Comparison of ENCODE assay signal across 8 mouse cellular contexts in the genomic region with DNA sequence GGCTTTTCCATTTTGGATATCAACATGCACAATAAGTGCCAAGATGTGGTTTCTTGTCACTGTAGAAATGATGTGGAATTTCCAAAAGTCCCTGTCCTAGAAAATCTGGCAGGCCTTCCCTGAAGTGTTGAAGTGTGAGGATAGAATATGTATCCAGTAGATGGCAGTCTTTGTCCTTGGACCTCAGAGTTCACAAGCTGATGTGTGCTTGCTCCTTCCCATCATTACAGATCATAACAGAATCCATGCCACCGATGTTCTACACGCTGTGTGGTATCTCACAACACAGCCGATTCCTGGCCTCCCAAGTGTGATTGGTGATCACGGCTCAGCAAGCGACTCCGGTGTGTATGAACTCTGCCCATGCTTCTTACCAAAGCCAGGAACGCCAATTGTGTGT. TPM values are rescaled to one million over a fixed set of nuclear protein-coding genes. Genes with fewer than 3 reads are reported as not detected.
DNase-seq lines count a peak whose midpoint lies in the region; ATAC-seq and TF ChIP-seq lines count a peak whose summit lies in the region.

No protein-coding gene starts in this region.

- H3K4me1 ChIP-seq in kidney, adult 2 months (ENCODE audit: control insufficient read depth, insufficient read depth, low read length), result no peaks in the 10 kb centered on the region
- H3K4me1 ChIP-seq in kidney, embryonic 15.5 days, result peaks cover 7% of the 10 kb centered on the region
- no peaks in the 10 kb centered on the region for H3K4me1 ChIP-seq in ES-E14 (ENCODE audit: control insufficient read depth in 2 of 2, insufficient read depth in 2 of 2, low read length in 2 of 2, poor library complexity in 1 of 2)
- H3K4me1 ChIP-seq in stomach, embryonic 14.5 days (ENCODE audit: control insufficient read depth, insufficient read depth, low read length), result peaks cover 6% of the 10 kb centered on the region; the same call in 1 of the 2 replicates

- H3K4me2 ChIP-seq in kidney, embryonic 15.5 days, result no peak overlapping the region
- no peak overlapping the region for H3K4me2 ChIP-seq in stomach, embryonic 14.5 days (replicated peaks; ENCODE audit: low read depth, low read length)

- no peak; the same call in 1 of the 2 replicates for ATAC-seq in kidney, embryonic 15.5 days (replicated peaks; ENCODE audit: low FRiP score)
- 0 out of 2 replicates have a peak, but pooled peaks have one; percentile 46 for ATAC-seq in stomach, embryonic 14.5 days (ENCODE audit: insufficient number of reproducible peaks, insufficient read depth, low FRiP score, low read depth)

- in situ Hi-C loops in ES-E14 (cut with MboI; ENCODE audit: low sequenced_read_pairs in 2 of 2, unreplicated experiment in 2 of 2), result loop anchor here in 1 of 2 experiments (10.0 kb wide), 1 partner anchor 558 kb away; no protein-coding TSS in a partner anchor

- WGBS in kidney, adult 2 months, result 79% methylated on average over 7 of the region's 7 CpGs
- WGBS in kidney, embryonic 15.5 days, result 73% methylated on average over 7 of the region's 7 CpGs
- WGBS in stomach, embryonic 14.5 days, result 76% methylated on average over 7 of the region's 7 CpGs

- no peak overlapping the region for H3K4me3 ChIP-seq in kidney, adult 2 months (ENCODE audit: insufficient read depth, low read depth, low read length)
- H3K4me3 ChIP-seq in kidney, embryonic 15.5 days (replicated peaks), result no peak overlapping the region
- no peak overlapping the region for H3K4me3 ChIP-seq in ES-E14 (ENCODE audit: insufficient read depth in 1 of 2, low read depth in 1 of 2, low read length in 2 of 2, poor library complexity in 1 of 2, severe bottlenecking in 1 of 2)
- H3K4me3 ChIP-seq in stomach, embryonic 14.5 days (ENCODE audit: low read depth, low read length), result no peak overlapping the region

- peak; percentile 44 for DNase-seq in kidney, adult 2 months
- no peak for DNase-seq in ES-E14 (ENCODE audit: low read depth, low spot score)
- DNase-seq in embryo, embryonic 11 days, result peak; percentile 63
- peak; percentile 24 to 76 for DNase-seq in layer of hippocampus, postnatal 14 days (ENCODE audit: low spot score in 2 of 2)
- DNase-seq in spleen, postnatal 36 days (ENCODE audit: low spot score in 2 of 2), result no peak
- DNase-seq in ovary, postnatal 10 days (ENCODE audit: low spot score), result no peak

- TF ChIP-seq POLR2A in kidney, adult 2 months (IDR thresholded peaks at IDR 0.05; ENCODE audit: low read depth, low read length), result no peak

- H3K36me3 ChIP-seq in kidney, adult 2 months (ENCODE audit: control insufficient read depth, insufficient read depth, low read length), result no peaks in the 10 kb centered on the region
- peaks cover 14% of the 10 kb centered on the region for H3K36me3 ChIP-seq in kidney, embryonic 15.5 days
- no peaks in the 10 kb centered on the region for H3K36me3 ChIP-seq in ES-E14 (ENCODE audit: control insufficient read depth, insufficient read depth, low read length, poor library complexity, severe bottlenecking)
- H3K36me3 ChIP-seq in stomach, embryonic 14.5 days (ENCODE audit: control insufficient read depth, insufficient read depth, low read length), result 0 out of 2 replicates have a peak, but pooled peaks cover 2% of the 10 kb centered on the region

- no peak overlapping the region for H3K27ac ChIP-seq in kidney, adult 2 months (ENCODE audit: insufficient read depth, low read depth, low read length)
- no peak overlapping the region for H3K27ac ChIP-seq in kidney, embryonic 15.5 days
- no peak overlapping the region for H3K27ac ChIP-seq in ES-E14 (ENCODE audit: insufficient read depth, low read depth, low read length, poor library complexity, severe bottlenecking)
- H3K27ac ChIP-seq in stomach, embryonic 14.5 days (ENCODE audit: low read length), result no peak overlapping the region

- peak; percentile 32 for TF ChIP-seq CTCF in kidney, adult 2 months (conservative IDR thresholded peaks at IDR 0.05; ENCODE audit: insufficient read depth, insufficient read length, low read depth, low read length)

- no peak overlapping the region for H3K9ac ChIP-seq in kidney, embryonic 15.5 days
- no peak overlapping the region for H3K9ac ChIP-seq in ES-E14 (ENCODE audit: insufficient read depth, low read depth, low read length, poor library complexity, severe bottlenecking)
- no peak overlapping the region for H3K9ac ChIP-seq in stomach, embryonic 14.5 days (replicated peaks; ENCODE audit: low read depth, low read length)

- no peaks in the 10 kb centered on the region for H3K9me3 ChIP-seq in kidney, embryonic 15.5 days (replicated peaks)
- H3K9me3 ChIP-seq in ES-E14 (ENCODE audit: control insufficient read depth, insufficient read depth, low read depth, low read length), result no peaks in the 10 kb centered on the region
- no peaks in the 10 kb centered on the region for H3K9me3 ChIP-seq in stomach, embryonic 14.5 days (ENCODE audit: control insufficient read depth, low read depth, low read length)

- H3K27me3 ChIP-seq in kidney, adult 2 months (replicated peaks; ENCODE audit: control insufficient read depth, insufficient read depth, low read length), result no peaks in the 10 kb centered on the region
- no peaks in the 10 kb centered on the region for H3K27me3 ChIP-seq in kidney, embryonic 15.5 days
- no peaks in the 10 kb centered on the region for H3K27me3 ChIP-seq in stomach, embryonic 14.5 days (ENCODE audit: control insufficient read depth, insufficient read depth, low read length)

TF ChIP-seq in ES-E14, 5 proteins besides CTCF, POLR2A, EP300 and RAD21:
- TF ChIP-seq ZC3H11A (IDR thresholded peaks at IDR 0.05; ENCODE audit: borderline replicate concordance, low read depth, low read length) (0 out of 2 replicates have a peak, but pooled peaks have one; percentile 12), CHD2 (IDR thresholded peaks at IDR 0.05; ENCODE audit: low read depth, low read length) (no peak)
TF ChIP-seq in ES-E14: peak in this region for 1.

RNA-seq across cellular contexts. Expression of a gene that starts 36.9 kb away (rescaled TPM):
- 0.08 TPM in 1 of 2 replicates, not detected in the other for polyA plus RNA-seq in kidney, adult 2 months (2012; rRNA removed)
- 0.10 and 0.15 TPM in 2 replicates for polyA plus RNA-seq in kidney, embryonic 15.5 days (2015; fragmentation: Nextera tagmentation; extraction: Ambion mirVana)
- not detected in 2 replicates for total RNA-seq in ES-E14 (2012; rRNA removed)
- 10 to 100 TPM; 73.5 to 90.5 TPM for total RNA-seq in layer of hippocampus, postnatal 14 days (2021)
- polyA plus RNA-seq in stomach, embryonic 14.5 days (2014; fragmentation: Nextera tagmentation; extraction: Ambion mirVana), result not detected in 2 replicates

Comparison
In these comparisons a context has a peak if more than half of its experiments do, and no peak if none do; other contexts are left out.
1. DNase-seq: peak in kidney, adult 2 months (single experiment), embryo, embryonic 11 days (single experiment) and layer of hippocampus, postnatal 14 days (2 of 2); none in ES-E14 (single experiment), spleen, postnatal 36 days (0 of 2) and ovary, postnatal 10 days (single experiment).